Mouse (Mus musculus): Measurements from ENCODE around the gene Itpk1.

DNA sequence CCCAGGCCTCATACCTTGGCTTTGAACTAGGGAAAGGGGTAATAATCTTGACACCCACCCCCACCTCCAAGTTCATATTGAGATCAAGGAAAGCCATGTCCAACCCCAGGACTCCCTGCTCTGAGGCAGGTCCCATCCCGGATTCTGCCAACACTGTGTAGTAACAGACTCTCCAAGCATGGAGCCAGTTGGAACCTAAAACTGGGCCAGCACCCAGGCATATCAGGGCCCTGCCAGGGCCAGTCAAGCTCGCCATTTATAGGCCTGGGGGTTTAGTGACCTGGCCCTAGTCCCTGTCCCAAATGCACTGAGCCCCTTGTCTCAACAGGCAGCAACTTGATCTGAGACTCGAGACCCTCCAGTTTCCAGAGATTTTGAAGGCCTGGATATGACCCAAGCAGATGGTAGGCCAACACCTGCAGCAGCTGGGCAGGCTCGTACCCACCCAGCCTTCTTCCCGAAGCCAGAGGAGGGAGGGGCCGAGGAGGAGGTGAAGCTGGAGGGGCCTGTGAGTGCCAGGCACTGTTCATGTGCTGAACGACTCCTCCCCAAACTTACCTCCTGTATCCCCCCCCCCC lies 21.9 kb downstream of the Itpk1 start:
- no peak for TF ChIP-seq CTCF (IDR thresholded peaks at IDR 0.05; ENCODE audit: borderline replicate concordance, control insufficient read depth, extremely low read depth, insufficient read depth, low read length, poor library complexity)
- TF ChIP-seq POLR2A (IDR thresholded peaks at IDR 0.05; ENCODE audit: control insufficient read depth, extremely low read depth, insufficient read depth, low read length, poor library complexity), result no peak
